Mouse (Mus musculus) urinary bladder, adult 2 months (tissue): ENCODE measurements around the gene Atoh7. TPM values are rescaled to one million over a fixed set of nuclear protein-coding genes. Genes with fewer than 3 reads are reported as not detected.

Experiments used
- DNase-seq: peaks from one replicate; pipeline ENCODE4 v3.0.0; 2022; ENCODE audit warnings: low spot score
- polyA plus RNA-seq: library from polyadenylated mRNA; depleted of rRNA; stranded (reverse); fragments of >200 nt; gene quantifications from 2 replicates; pipeline ENCODE4 v1.2.3, GENCODE M21; 2012

The Atoh7 gene
- polyA plus RNA-seq, 1 experiment: 0.06 TPM

DNA sequence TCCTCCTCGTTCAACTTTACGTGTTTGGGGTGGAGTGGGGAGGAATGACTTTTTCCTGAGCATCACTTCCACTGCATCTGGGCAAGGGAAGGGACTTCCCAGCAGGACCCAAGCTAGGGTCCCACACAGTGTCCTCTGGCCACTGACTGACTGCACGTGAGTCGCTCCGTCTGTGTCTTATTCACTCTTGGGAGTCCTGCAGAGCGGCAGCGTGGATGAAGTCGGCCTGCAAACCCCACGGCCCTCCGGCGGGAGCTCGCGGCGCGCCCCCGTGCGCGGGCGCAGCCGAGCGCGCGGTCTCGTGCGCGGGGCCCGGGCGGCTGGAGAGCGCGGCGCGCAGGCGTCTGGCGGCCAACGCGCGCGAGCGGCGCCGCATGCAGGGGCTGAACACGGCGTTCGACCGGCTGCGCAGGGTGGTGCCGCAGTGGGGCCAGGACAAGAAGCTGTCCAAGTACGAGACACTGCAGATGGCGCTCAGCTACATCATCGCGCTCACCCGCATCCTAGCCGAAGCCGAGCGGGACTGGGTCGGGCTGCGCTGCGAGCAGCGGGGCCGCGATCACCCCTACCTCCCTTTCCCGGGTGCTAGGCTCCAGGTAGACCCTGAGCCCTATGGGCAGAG, 601 bp downstream of the Atoh7 start:
- DNase-seq: peak; percentile 24

DNA sequence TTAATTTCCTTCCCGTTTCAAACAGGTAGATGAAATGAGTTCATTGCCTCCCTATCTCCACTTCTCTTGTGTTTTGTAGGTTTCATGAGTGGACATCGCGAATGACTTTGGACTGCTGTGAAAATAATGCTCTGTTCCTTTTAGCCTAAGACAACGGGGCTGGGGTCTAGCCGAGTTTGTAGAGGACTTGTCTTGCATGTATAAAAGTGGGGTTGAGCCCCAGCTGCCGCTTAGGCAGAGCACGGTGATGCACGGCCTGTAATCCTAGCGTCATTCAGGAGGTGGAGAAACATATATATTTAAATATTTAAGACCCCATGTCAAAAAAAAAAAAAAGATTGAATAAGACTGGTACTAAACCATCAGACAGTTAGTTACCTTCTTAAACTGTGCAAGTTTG, 1.2 kb downstream of the Atoh7 start:
- DNase-seq: no peak

DNA sequence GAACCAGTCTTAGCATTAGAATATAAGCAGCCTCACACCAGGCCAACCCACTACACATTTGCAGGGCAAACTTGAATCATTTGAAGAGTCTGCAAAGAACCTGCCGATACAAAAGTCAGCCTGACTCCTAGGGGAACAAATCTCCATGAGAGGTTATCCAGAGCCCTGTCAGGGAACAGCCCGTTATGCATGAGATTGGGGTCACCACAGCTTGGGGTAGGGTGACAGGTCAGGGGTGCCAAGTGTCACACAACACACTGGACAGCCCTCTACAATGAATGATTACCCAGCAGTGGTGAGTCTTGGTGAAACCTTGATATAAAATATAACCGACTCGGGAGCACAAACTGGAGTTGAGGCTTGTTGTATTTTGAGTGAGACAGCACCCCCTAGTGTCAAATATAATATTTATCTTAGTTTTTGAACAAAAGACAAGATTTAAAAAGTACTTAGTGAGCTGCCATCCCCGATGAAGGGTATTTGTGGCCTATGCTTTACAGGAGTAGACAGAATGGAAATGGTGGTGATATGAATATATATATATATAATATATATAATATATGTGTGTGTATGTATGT, 13.7 kb downstream of the Atoh7 start:
- DNase-seq: no peak

DNA sequence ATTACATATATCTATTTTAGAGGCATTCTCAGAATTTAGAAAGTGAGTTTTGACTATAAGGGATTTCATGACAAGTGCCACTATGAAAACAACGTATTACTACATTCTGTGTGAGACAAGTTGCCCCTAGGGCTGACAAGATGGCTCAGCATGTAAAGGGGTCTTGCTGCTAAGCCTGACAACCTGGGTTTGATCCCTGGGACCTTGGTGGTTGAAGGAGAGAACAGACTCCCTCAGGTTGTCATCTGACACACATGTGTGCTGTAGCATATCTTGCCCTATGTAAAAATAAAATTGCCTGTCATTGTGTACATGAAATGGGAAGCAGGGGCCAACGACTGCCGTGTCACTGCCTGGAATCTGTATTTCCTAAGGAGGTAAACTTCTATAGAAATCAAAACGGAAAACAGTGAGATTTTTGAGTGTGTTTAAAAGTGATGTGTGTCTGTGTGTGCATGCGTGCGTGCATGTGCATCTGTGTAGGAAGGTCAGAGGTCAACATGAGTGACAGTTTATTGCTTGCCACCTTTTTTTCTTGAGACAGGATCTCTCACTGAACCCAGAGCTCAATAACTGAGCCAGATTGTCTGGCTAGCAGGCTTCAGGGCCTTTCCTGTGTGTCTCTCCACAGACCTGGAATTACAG, 14.4 kb downstream of the Atoh7 start:
- DNase-seq: no peak

DNA sequence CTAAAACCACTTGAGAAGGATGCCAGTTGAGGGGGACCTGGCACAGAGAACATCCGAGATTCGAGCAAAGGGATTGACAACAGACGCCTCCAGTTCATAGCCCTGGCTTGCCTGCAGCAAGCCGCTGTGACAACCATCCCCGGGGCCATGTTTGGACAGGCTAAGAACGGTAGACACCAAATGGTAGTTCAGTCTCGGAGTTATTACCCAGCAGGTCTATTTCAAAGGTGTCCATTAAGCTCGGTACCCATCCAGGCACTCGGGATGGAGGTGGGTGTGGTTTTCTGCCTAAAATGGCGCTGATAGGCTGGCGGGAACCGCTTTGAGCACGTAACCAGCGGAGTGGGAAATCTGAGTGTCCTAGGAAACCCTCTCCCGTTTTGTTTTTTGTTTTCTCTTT, 16.4 kb downstream of the Atoh7 start:
- DNase-seq: no peak

DNA sequence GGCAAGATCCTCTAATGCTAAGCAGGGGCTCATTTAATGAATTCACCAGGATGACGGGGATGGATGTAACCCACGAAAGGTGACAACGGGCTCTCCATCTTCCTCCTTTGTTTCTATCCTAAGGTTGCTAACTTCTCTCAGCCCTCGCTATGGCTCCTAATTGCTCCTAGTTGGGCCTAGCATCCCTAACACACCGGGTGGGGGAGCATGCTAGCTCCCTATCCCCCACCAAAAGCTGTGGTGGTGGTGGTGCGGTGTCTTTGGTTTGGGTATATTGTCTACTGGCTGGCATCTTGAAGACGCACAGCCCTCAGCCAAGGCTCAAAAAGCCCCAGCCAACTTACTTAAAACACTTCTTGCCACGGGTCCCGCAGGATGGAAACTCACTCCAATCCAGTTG, 16.9 kb downstream of the Atoh7 start:
- no peak for DNase-seq

DNA sequence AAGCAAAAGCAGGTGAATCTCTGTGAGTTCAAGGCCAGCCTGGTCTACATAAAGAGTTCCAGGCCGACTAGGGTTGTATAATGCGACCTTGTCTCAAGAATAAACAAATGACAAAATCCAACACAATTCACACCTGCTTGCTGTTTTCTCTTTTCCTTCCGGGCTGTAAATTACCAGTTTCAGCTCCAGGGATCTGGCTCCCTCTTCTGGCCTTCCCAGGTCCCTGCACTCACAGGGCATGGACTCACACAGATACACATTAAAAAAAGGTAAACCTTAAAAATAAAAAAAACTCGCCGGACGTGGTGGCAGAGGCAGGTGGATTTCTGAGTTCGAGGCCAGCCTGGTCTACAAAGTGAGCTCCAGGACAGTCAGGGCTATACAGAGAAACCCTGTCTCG, 18.1 kb downstream of the Atoh7 start:
- no peak for DNase-seq

DNA sequence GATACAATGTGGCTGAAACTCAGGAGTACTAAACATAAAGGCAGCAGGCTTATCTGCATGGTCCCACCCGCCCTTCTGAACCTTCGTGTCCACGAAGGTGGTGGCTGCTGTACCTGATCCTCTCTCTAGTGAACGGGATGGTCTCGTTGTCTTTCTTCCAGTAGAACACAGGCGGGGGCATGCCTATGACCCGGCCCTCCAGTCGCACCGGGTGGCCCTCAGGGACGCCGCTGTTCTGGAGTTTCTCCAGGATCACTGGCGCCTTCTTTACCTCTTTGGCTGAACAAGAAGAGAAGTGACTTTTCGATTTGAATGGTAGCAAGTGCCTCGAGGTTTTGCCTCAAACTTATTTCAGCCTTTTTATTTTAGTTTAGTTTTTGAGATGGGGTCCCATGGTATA, 20.5 kb downstream of the Atoh7 start:
- DNase-seq: no peak

DNA sequence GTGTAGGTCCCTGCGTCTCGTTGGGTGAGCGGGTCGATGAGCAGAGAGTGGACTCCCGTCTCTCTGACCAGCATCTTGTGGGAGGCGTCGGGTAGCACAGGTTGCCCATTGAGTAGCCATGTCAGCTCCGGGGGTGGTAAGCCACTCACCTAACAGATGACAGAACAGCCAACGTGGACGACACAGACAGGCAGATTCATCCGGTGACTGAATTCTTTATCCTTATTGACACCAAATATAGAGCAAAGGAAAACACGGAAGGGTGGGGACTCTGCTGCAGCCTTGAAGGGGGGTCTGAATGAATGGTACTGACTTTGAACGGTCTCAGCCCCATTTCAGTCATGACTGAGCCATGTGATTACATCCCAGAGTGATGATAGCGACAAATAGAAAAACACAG, 22.5 kb downstream of the Atoh7 start:
- DNase-seq: no peak

DNA sequence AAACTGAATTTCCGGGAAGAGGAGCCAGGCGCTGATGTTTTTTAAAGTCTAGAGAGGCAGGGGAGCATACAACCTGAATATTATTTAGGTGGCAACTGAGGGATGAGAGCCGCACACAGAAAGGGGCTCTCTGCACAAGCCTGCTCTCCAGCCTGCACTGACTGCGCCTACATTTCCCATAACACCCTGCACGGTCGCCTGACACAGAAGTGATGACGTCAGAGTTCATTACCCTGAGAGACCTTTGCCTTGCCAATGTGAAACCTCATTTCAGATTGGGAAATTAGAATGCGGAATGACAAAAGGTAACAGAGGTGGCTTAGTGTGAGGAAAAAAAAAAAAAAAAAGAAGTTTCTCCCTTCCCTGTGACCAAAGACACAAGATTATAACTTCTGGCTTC, 23.1 kb downstream of the Atoh7 start:
- DNase-seq: no peak

DNA sequence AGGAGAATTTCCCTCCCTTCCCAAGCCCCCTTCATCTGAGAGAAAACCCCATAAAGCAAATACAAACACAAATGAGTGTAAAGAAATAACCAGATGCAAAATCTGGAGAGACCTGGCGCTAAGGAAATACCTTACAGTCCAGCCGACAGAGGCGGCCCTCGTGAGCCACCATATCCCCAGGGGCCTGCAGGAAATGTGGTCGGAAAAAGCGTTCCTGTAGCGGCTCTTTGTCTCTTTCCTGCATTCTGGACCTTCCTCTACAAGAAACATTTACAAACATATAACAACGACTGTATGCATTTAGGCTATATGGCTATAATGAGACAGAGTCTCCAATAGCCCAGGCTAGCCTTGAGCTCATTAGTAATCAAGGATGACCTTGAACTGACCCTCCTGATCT, 23.7 kb downstream of the Atoh7 start:
- DNase-seq: no peak

DNA sequence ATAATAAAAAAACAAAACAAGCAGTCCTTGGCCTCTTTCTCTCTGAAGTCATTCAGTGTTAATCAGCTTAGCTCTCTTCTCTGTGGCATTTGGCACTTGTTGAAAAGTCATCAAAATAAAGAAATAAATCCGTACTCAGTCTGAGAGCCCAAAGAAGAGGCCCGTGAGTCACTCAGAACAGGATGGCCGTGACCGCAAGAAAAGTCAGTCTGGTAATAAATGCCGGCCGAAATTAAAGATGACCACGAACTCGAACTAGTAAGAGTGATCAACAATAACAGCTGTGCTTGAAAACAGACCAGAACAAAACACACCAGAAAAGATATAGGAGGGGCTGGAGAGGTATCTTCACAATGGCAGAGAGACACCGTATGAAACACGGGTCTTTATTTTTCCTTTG, 24.6 kb downstream of the Atoh7 start:
- DNase-seq: no peak

DNA sequence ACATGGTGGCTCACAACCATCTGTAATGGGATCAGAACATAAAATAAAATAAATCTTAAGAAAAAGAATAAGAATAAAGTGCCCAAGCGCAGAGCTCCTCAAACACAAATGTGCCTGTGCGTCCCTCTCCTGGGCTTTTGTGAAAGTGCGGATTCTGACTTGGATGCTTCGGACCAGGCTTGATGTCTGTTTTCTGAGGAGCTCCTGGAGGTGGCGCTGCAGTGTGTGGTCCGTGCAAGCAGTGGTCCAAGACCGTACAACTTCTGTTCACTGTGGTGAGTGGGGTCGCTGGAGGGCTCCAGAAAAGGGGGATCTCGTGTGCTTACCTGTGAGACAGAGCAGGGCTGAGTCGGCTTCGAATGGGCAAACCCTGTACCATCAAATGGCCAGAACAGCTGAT, 25.9 kb downstream of the Atoh7 start:
- no peak for DNase-seq

DNA sequence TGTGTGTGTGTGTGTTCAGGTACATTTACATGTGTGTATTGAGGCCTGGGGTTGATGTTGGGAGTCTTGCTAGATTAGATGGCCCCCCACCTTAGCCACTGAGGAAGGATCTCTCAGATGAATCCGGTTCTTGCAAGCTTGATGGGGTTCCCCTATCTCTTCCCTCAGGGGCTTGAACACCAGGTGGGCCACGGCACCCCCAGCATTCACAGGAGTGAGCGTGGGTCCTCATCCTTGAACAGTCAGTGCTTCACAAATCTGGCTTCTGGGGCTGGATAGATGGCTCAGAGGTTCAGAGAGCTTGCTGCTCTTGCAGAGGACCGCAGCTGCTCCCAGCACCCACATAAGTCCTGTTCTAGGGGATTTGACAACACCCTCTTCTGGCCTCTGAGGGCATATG, 26.7 kb downstream of the Atoh7 start:
- DNase-seq: no peak

DNA sequence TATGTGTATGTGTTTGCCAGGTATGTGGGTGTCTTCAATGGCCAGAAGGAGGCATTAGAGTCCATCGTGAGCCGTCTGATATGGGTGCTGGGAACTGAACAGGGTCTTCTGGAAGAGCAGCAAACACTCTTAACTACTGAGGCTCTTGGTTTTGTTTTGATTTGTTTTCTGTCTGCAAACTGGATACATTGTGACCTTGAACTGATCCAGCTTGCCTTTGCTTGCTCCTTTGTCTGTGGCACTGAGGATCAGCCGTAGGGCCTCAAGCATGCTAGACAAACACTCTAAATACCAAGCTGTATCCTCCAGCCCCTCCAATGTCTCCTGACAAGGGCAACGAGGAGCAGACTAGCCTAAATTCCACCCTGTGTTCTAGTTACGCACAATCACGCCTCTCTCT, 27.7 kb downstream of the Atoh7 start:
- DNase-seq: no peak

DNA sequence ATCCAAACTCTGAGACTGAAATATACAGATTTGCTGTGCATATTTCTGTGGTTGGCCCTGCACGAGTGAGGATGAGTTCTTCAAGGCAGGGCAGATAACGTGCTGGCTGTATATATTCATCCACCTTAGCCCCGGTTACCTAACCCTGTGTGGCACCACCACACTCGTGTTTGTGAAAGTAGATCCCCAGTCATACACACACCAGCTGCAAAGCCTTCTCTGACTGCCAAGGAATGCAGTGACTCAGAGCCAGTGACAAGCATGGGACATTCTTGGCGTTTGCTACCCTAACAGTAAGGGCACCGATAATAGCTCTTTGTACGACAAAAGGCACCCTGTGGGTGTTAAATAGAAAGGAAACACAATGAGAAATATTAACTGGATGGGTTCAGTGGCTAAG, 28.8 kb downstream of the Atoh7 start:
- DNase-seq: no peak

DNA sequence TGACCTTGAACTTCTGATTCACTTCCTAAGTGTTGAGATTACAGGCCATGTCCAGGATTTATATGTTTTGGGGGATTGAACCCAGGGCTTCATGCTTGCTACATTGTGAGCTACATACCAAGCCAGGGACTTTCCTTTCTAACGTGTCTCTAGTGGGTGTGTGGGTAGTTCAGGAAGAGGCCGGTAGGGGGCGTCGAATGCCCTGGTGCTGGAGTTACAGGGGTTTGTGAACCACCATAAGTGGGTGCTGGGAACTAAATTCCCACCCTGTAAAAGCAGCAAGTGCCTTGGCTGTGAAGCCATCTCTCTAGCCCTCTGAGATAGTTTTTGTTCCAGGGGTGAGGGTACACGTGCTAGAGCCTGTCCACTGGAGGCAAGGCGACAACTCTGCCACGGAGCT, 31.0 kb downstream of the Atoh7 start:
- DNase-seq: no peak

DNA sequence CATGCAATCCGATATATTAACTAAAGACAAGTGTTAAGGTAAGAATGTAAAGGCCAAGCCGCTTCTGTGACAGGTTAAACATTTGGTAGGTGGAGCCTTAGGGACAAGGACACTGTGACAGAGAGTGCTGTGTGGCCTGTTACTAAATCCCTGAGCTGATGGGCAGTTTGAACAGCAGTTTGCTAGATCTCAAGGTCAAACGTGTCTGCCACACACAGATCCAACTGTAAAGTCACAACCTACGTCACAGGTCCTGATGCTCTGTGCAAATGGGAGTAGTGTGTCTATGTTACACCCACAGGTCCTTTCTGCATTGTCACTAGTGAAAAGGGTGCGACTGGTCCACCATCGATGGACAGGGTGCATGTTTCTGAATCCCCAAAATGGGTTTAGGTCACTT, 32.9 kb downstream of the Atoh7 start:
- DNase-seq: no peak

DNA sequence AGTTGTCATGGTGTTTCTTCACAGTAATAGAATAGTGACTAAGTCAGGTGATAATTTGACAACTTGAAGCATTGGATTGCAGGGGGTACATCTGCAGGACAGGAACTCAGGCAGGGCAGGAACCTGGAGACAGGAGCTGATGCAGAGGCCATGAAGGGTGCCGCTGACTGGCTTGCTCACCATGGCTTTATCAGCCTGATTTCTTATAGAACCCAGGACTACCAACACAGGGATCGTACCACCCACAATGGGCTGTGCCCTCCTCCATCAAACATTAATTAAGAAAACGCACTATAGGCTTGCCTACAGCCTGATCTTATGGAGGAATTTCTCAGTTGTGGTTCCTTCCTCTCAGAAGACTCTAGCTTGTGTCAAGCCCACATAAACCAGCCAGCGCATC, 33.9 kb downstream of the Atoh7 start:
- no peak for DNase-seq

DNA sequence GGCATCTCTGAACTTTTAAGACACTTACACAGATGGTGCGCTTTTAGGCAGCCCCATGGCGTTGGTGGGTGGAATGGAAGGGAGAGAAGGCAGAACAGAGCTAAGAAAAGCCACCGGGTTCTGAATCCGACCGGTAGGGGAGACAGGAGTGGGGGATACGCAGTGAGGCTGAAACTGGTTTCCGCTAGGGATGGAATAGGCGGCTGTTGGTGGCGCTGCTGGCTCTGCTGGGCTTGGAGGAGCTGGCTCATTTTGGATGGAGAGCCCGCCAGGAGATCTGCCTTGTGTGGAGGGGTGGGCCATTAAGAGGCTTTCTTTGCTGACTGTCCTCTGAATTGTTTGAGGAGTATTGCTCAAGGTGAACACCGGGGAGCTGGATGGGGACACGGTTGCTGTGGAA, 36.2 kb downstream of the Atoh7 start:
- DNase-seq: no peak

DNA sequence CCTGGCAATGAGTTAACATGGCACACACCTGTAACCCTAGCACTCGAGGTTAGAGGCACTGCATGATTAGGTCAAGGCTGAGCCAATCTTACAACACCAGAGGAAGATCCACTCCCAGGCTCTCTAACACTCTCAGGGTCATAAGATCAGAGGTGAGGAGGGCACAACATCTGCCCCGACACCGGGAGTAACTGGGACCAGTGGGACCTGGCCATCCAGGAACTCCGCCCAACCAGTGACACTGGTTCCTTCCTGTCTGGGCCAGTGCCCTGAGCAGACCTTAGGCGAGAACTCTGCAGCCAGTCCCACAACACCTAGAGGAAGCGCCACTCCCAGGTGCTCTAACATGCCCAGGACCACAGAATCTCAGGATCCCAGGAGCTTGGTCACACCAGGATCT, 37.0 kb downstream of the Atoh7 start:
- DNase-seq: no peak

DNA sequence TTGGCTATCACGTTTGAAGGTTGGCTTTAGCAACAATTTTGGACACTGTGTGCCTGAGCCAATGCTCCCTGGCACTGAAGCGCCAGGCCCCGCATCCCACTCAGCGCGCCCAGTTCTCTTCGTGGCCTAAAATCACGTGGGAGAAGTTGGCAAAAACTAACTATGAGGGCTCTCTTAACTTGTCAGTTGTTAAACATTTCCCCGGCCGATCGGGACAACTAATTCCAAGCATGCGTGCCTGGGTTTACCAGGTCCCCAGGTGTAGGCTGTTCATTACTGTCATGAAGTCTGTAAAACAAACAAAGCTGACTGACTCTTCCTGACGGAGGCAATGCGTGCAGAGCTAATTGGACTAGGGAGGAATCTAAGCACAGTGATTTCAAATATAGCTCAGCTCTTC, 43.2 kb downstream of the Atoh7 start:
- no peak for DNase-seq
